Mouse (Mus musculus): ENCODE measurements at regions not wholly inside any gene's neighbourhood (a gene's known extent, or its start where the extent isn't known, plus 50 kb on each side); places are given as distances from the start of the nearest gene placed in this dataset.

DNA sequence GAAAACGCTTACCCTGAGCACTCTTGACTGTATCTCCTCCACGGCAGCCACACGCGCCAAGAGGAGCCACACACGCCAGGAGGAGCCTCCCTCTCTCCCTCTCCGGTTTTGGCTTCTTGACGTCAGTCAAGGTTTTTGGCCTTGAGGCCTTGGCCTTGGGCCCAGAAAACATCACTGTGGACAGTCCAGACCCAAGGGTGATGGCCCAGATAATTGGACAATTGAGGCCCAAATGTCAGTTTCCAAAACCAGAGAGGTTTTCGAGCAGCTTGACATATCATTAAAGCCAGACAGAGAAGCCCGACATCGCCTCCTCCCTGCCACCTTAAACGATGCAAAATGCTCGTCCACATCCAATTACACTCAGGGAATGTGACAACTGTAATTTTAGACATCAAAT, 65.4 kb upstream of the Aldh1a3 start:
- intact Hi-C loops (cut with DNase I): no loop called here
- DNase-seq: peak; percentile 16 to 24

DNA sequence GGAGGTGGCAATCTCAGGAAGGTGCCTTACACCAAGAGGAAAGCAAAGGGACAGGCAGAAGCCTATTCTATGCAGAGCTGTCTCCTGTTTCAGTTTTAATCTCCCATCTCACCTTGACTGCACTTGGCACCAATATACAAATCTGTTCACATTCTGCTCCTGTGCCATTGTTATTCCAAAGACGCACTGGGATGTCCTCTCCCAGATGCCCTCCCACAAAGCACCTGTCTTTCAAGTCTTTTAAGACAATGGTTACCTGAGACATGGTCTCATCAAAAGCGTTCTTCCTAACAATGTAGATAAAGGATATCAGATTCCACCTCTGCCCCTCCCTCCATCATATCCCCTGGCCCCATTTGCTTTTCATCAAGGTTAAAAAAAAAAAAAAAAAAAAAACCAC, 64.2 kb upstream of the Aldh1a3 start:
- DNase-seq: no peak
- intact Hi-C loops (cut with DNase I): no loop called here

DNA sequence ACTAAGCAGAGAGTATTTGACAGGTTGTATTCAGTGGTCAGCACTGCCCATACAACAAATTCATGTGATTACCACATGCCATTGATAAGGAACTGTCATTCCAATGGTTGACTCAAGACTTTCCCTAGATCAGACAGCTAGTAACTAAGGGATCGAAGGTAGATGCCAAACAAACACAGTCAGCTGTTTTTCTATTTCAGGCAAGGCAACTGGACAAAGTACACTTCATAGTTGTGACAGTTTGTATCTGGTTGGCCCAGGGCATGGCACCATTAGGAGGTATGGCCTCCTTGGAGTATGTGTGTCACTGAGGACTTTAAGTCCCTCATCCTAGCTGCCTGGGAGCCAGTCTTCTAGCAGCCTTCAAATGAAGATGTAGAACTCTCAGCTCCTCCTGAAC, 62.8 kb upstream of the Aldh1a3 start:
- no peak for DNase-seq
- intact Hi-C loops (cut with DNase I): no loop called here

DNA sequence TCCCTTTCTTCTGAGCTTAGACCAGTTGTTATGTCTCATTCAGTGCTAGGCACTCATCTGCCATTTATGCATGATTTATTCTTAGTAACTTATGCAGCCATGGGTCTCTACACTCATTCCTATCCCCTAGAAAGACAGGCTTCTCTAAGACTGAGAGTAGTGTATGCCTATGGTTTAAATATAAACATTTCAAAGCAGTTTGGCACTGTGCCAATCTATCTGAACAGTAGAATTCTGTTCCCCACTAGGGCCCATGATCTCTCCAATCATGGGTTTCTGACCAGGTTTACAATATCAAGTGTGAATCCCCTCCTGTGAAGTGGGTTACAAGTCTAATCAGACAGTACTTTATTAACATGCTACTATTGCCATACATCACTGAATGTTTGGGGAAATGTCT, 60.4 kb upstream of the Aldh1a3 start:
- intact Hi-C loops (cut with DNase I): no loop called here
- no peak for DNase-seq

DNA sequence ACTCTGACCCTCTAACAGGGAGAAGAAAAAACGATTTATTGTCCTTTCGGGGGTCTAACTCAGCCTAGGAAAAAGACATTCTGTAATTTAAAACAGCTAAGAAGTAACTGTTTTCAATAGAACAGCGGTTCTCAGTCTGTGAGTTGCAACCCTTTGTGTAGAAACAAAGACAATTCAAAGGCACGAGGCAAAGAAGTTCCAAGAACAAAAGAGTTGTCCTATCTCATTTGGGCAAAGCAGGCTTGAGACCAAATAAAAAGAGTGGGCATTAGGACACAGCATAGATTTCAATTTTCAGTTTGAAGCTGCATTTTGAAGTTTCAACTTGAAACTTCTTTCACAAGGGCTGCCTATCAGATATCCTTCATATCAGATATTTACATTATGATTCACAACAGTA, 53.1 kb upstream of the Aldh1a3 start:
- no peak for DNase-seq
- intact Hi-C loops (cut with DNase I): no loop called here

DNA sequence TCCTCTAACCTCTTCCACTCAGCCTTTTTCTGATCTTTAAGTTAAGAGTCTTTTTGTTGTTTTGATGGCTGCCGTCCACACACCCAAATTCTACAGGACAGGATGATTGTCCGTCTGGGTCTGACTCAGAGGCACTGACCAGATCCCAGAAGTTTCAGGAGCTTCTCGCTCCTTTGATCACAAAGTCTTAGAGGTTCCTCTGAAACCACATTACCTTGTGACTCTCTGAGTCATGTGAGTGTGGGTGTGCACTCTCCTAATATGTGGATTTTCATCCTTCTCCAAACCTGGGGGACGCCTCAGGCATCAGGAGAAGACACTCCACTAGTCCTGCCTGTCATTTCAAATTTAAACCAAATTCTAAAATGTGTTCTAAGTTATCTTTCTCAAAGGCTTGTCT, 52.0 kb upstream of the Aldh1a3 start:
- intact Hi-C loops (cut with DNase I): no loop called here

DNA sequence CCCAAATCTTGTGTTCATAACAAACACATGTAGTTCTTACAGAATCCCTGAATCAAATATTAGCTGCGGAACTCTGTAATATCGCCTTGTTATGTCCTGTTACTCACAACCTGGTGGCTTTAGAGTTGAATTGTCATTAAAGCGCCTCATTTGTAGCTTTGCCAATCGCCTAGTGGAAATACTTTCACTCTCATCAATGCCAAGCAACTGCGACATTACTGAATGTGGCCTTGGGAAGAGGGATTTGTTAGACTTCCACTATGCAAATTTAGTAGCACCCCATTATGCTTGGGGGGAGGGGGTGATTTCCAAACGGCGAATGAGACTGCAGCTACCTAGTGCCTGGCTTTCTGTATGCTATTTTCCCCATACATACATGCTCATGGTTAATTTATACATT, 50.8 kb upstream of the Aldh1a3 start:
- intact Hi-C loops (cut with DNase I): no loop called here
- DNase-seq: no peak

More for the DNA sequence above, 52.0 kb upstream of the Aldh1a3 start:
- DNase-seq: no peak

DNA sequence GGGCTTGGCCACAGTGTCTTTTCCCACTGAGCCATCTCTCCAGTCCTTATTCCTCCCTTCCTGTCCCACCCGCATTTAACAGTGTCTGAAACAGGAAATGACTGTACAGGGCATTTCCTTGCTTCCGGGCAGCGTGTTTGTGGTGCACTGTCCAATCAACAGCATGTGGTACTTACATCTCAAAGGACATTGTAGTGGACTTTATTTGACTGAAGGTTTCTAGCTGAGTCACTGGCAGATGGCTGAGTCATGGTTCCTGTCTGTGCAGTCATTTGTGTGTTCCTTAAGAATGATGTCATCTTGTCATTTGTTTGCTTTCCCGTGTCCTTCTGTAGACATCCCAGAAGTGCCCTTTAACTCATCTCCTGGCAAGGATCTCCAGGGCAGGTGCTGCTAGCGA, 50.2 kb upstream of the Aldh1a3 start:
- DNase-seq: peak in 1 of 2 experiments; percentile 16
- intact Hi-C loops (cut with DNase I): no loop called here

All from heart, postnatal 14 days (tissue).